Mouse (Mus musculus) embryo, embryonic 11.5 days (tissue): ENCODE measurements around the gene Ppfia1.
A peak's percentile ranks its signal among the peaks of the same experiment; 100 is the strongest.

Source experiments
- DNase-seq: peaks from one replicate; pipeline ENCODE4 v3.0.0-alpha.2; 2012; ENCODE audit warnings: low read depth, low spot score

Gene Ppfia1

DNA sequence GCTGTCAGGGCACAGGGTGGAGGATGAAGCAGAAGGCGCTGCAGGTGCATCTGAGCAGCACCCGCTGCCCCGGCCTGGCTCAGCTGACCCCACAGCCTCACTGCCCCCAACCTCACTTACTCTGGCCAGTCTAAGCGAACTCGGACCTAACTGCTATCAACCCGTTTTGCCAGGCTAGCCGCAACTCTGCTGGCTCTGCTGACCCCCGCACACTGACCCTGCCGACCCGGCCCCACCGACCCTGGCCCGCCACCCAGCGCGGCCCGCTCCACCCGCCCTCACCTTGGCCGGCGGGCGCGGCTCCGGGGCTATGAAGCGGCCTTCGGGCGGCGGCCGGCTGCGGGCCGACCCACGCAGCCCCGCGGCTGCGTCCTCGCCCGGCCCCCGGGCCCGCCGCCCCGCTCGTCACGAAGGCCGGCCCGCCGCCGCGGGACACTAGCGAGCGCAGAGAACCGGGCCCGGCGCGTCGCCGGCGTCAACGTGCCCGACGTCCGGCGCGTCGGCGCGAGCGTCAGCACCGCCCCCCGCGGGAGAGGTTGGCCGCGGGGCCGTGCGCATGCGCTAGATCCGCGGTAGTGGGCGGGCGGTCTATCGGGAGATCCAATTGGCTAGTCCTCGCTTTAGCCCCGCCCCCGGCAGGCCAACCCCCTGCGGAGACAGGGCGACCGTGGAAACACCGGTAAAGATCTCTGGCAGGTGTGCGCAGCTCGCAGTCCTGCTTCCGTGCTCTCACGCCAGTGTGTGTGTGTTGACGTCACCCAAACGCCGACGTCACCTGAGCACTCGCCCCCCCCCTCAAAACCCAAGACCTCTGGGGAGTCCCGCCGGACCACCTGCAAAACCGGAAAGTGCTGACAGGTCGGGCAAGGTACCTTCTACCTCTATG lies at the start of gene Ppfia1:
Gene Ppfia1, minus strand, starts transcription at position 493 of the 886 bp plus-strand sequence.
- peak; percentile 95 for DNase-seq

GRCm38 (mm10) chr7:144600333-144600900 lies 46.9 kb upstream of the Ppfia1 start:
- no peak for DNase-seq

DNA sequence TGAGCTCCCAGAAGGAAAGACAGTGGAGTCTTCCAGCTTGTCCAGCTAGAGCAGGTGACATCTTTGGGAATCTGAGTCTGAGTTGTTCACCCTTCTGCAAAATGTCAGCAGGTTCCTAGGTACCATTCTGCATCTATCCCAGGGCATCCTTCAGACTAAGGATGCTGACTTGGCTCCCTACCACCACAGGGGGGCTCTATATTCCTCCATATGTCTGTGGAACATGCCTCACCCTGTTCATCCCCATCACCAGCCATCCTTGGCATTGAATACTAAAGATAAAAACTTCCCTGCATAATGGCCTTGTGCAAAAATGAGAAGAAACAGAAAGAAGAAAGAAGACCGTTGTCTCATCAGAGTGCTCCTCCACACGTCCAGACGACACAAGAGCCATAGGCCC lies 36.0 kb upstream of the Ppfia1 start:
- DNase-seq, result no peak

GRCm38 (mm10) chr7:144587291-144587690 lies 33.8 kb upstream of the Ppfia1 start:
- DNase-seq, result no peak

- DNase-seq, result peak; percentile 62
These were observed 32.1 kb upstream of the Ppfia1 start for GRCm38 (mm10) chr7:144585648-144586047.

DNA sequence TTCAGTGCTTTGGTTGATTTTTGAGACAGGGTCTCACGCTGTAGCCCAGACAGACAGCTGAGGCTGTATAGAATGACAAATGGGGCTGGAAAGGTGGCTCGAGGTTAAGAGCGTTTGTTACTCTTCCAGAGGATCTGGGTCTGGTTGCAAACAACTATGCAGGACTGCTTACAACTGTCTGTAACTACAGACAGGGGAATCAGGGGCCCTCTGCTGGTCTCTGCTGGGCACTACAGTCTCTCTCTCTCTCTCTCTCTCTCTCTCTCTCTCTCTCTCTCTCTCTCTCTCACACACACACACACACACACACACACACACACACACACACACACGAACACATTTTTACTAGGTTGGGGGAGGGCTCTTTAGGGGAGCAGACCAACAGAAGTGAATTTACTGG lies 30.1 kb upstream of the Ppfia1 start:
- DNase-seq, result peak; percentile 32

- peak; percentile 90 for DNase-seq
These were observed 28.9 kb upstream of the Ppfia1 start, which contains the start of gene Fadd for GRCm38 (mm10) chr7:144582284-144582980. Gene Fadd, minus strand, starts transcription at chr7:144582463.

- DNase-seq, result peak; percentile 66
These were observed 28.2 kb upstream of the Ppfia1 start for GRCm38 (mm10) chr7:144581559-144582283.

GRCm38 (mm10) chr7:144577876-144578275 lies 24.3 kb upstream of the Ppfia1 start:
- DNase-seq, result no peak

GRCm38 (mm10) chr7:144572234-144572633 lies 18.7 kb upstream of the Ppfia1 start:
- DNase-seq, result no peak

GRCm38 (mm10) chr7:144571598-144571997 lies 18.1 kb upstream of the Ppfia1 start:
- no peak for DNase-seq

GRCm38 (mm10) chr7:144569428-144569827 lies 15.9 kb upstream of the Ppfia1 start:
- DNase-seq, result no peak

DNA sequence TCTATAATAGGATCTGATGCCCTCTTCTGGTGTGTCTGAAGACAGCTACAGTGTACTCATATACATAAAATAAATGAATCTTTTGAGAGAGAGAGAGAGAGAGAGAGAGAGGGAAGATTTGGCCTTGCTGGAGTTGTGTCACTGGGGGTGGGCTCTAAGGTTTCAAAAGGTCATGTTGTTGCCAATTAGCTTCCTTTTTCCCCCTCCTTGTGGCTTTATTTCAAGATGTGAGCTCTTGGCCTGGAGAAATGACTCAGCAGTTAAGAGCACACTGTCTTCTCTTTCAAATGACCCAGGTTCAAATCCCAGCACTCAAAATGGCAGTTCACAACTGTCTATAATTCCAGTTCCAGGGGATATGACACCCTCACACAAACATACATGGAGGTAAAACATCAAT lies 14.6 kb upstream of the Ppfia1 start:
- DNase-seq, result no peak

DNA sequence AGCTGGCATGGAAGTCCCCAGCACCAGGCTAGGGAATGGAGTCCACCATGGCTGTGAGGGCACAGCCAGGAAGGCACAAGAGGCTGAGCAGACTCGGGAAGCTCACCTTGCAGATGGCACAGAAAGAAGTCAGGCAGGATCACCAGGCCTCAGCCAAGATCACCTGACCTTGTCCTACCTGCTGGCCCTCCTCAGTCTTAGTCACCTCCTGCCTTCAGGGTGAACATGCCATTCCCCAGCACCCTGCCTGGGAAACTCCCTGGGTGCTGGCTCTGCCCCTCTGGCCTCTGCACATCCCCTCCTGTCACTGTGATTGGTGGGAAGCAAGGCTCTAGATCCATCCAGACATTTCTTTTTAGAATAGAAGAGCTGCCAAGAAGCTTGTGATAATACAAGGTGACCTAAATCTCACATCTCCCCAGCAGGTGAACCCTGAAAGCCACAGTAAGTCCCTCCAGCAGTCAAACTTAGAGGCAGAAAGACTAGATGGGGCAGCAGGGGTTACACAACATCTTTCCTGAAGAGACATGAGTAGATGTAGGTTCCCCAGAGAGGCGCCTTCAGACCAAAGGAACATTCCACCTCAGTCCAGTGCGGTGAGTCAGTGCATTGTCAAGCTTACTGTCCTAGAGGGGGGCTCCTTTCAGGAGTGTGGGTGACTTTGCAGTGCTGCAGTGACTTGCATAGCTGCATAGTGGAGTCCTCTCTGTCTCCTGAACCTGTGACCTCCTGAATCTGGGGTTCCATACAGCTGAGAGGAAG lies 13.6 kb upstream of the Ppfia1 start:
- DNase-seq, result no peak

GRCm38 (mm10) chr7:144563456-144564155 lies 10.1 kb upstream of the Ppfia1 start:
- no peak for DNase-seq

- DNase-seq, result no peak
These were observed 8.5 kb upstream of the Ppfia1 start for GRCm38 (mm10) chr7:144562016-144562415.

DNA sequence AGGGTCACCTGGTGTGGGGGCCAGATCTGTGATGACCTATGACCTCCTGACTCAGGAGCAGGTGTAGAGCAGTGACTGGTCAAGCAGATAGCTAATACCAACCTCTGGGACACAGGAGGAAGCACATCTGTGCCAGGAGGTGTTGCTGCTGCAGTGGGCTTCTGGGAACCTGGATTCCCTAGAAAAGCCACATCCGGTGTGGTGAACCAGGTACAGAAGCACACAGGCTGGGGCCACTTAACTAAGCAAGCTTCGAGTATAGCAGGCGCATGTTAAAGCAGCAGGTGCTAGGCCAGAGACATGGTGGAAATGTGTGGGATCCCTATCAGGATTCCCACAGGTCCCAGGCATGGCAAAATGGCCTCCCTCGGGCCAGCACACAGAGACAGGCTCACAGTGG lies 7.1 kb upstream of the Ppfia1 start:
- DNase-seq, result no peak

- DNase-seq, result no peak
These were observed 5.0 kb upstream of the Ppfia1 start for GRCm38 (mm10) chr7:144558552-144558951.

- no peak for DNase-seq
These were observed 569 bp upstream of the Ppfia1 start for GRCm38 (mm10) chr7:144554123-144554472.

DNA sequence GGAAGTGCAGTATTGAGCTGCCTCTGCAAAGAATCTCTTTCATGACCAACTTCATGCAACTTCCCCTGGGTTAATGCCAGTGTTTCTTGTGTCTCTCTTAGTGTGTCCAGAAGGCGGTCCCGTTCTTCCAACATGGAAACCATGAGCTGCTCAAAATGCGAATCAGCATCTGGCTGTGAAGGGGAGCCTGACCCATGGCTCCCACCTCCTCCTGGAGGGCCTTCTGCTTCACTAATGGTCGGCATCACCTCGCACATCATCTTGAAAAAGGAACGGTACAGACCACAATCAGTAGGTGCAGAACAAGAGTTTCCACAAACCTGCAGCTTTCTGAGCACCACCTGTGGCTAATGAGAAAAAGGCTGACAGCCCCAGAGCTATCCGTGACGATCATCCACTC lies 1.3 kb downstream of the Ppfia1 start:
- DNase-seq, result no peak
